Mouse (Mus musculus) heart, embryonic 14.5 days (tissue): ENCODE measurements around the gene Flywch1. TPM values are rescaled to one million over a fixed set of nuclear protein-coding genes. Genes with fewer than 3 reads are reported as not detected.

ENCODE experiments used
- ATAC-seq: fragments of 200-750 bp; cut with Nextera tagmentation; 2 replicates; pipeline ENCODE4 v1.8.0; 2017; ENCODE audit warnings: low read depth, moderate TSS enrichment; ENCODE audit not compliant: insufficient number of reproducible peaks, insufficient read depth, low FRiP score
- H3K27ac ChIP-seq, 2 experiments: fragments of 200-500 bp in 1 of 2; fragments of 300-500 bp in 1 of 2; sonication (generic) in 1 of 2; replicated peaks in 1 of 2; 2 replicates each; pipeline ENCODE4 v1.5.1; 2012 to 2014; ENCODE audit warnings: low read depth in 2 of 2, low read length in 2 of 2, control low read depth in 1 of 2, mild to moderate bottlenecking in 1 of 2, mixed read lengths in 1 of 2; ENCODE audit not compliant: control insufficient read depth in 1 of 2, insufficient read depth in 1 of 2
- H3K27me3 ChIP-seq: fragments of 300-500 bp; sonication (generic); 2 replicates; pipeline ENCODE4 v1.6.1; 2014; ENCODE audit warnings: mild to moderate bottlenecking, low read length, control low read depth; ENCODE audit not compliant: control insufficient read depth, insufficient read depth
- H3K36me3 ChIP-seq: fragments of 300-500 bp; sonication (generic); 2 replicates; pipeline ENCODE4 v1.6.1; 2014; ENCODE audit warnings: mild to moderate bottlenecking, control low read depth, low read length, mixed read lengths; ENCODE audit not compliant: control insufficient read depth, insufficient read depth
- H3K4me1 ChIP-seq, 2 experiments: fragments of 200-500 bp in 1 of 2; fragments of 300-500 bp in 1 of 2; sonication (generic) in 1 of 2; 2 replicates each; pipeline ENCODE4 v1.6.1; 2012 to 2014; ENCODE audit warnings: low read length in 2 of 2, control low read depth in 1 of 2, mixed read lengths in 1 of 2; ENCODE audit not compliant: control insufficient read depth in 2 of 2, insufficient read depth in 2 of 2
- H3K4me2 ChIP-seq: fragments of 300-500 bp; sonication (generic); 2 replicates; pipeline ENCODE4 v1.6.1; 2014; ENCODE audit warnings: mild to moderate bottlenecking, low read length
- H3K4me3 ChIP-seq, 2 experiments: fragments of 200-500 bp in 1 of 2; fragments of 300-500 bp in 1 of 2; sonication (generic) in 1 of 2; 2 replicates each; pipeline ENCODE4 v1.5.1; 2012 to 2014; ENCODE audit warnings: low read length in 2 of 2, mild to moderate bottlenecking in 2 of 2, control low read depth in 1 of 2, low read depth in 1 of 2, moderate library complexity in 1 of 2; ENCODE audit not compliant: control insufficient read depth in 1 of 2, insufficient read depth in 1 of 2
- H3K9ac ChIP-seq: fragments of 300-500 bp; sonication (generic); 2 replicates; pipeline ENCODE4 v1.6.1; 2014; ENCODE audit warnings: mild to moderate bottlenecking, low read length
- H3K9me3 ChIP-seq: fragments of 300-500 bp; sonication (generic); 2 replicates; pipeline ENCODE4 v1.6.1; 2016; ENCODE audit warnings: low read length, control low read depth; ENCODE audit not compliant: control insufficient read depth
- WGBS: fragments of 180-500 bp; shearing (Covaris S2); extraction: QIAGEN DNeasy Blood & Tissue Kit; methylation state at CpG from one replicate; pipeline ENCODE4 v1.1.7; 2014; 5-methylcytosine and 5-hydroxymethylcytosine counted together
- polyA plus RNA-seq: library from polyadenylated mRNA; unstranded; fragments of >200 nt; fragmentation: Nextera tagmentation; extraction: Ambion mirVana; gene quantifications from 2 replicates; pipeline ENCODE4 v1.2.1, GENCODE M21; 2014

The Flywch1 gene
- polyA plus RNA-seq, 1 experiment from 2014 or later, result 42.4 TPM

GRCm38 (mm10) chr17:23703301-23703700 lies 68.1 kb downstream of the Flywch1 start:
- WGBS, result 73% methylated on average over 9 of the region's 9 CpGs
- Histone ChIP-seq H3K4me2 (no peak overlapping the region), H3K36me3 (no peaks in the 10 kb centered on the region), H3K4me3 (no peak overlapping the region), H3K9ac (no peak overlapping the region), H3K9me3 (no peaks in the 10 kb centered on the region), H3K27me3 (peaks cover 36% of the 10 kb centered on the region), H3K27ac (no peak overlapping the region), H3K4me1 (peaks cover 2 to 6% of the 10 kb centered on the region in 2 experiments; a peak in 2 of 4 replicates)
- ATAC-seq, result no peak

Other genes starting within 250 kb of the Flywch1 start
- 13.8 and 14.0 TPM in 2 replicates for gene Zfp213, start 207.4 kb downstream of the Flywch1 start, polyA plus RNA-seq
- 7.0 and 8.9 TPM in 2 replicates for gene Zfp13, start 172.1 kb downstream of the Flywch1 start, polyA plus RNA-seq
- gene Zscan10, start 170.7 kb downstream of the Flywch1 start, polyA plus RNA-seq, result not detected in 2 replicates
- 0.26 and 0.70 TPM in 2 replicates for gene Mmp25, start 126.3 kb downstream of the Flywch1 start, polyA plus RNA-seq
- 0.15 and 0.16 TPM in 2 replicates for gene Bicdl2, start 111.1 kb downstream of the Flywch1 start, polyA plus RNA-seq
- 403 and 405 TPM in 2 replicates for gene Hcfc1r1, start 98.0 kb downstream of the Flywch1 start, polyA plus RNA-seq
- 31.1 and 35.0 TPM in 2 replicates for gene Thoc6, start 97.7 kb downstream of the Flywch1 start, polyA plus RNA-seq
- 107 and 114 TPM in 2 replicates for gene Tnfrsf12a, start 94.1 kb downstream of the Flywch1 start, polyA plus RNA-seq
- 0.42 TPM in 1 of 2 replicates, not detected in the other for gene Cldn6, start 92.4 kb downstream of the Flywch1 start, polyA plus RNA-seq
- 0.14 TPM in 1 of 2 replicates, not detected in the other for gene Cldn9, start 87.6 kb downstream of the Flywch1 start, polyA plus RNA-seq
- gene 1520401A03Rik, start 48.8 kb downstream of the Flywch1 start, polyA plus RNA-seq, result not detected in 2 replicates
- 27.2 and 28.1 TPM in 2 replicates for gene Pkmyt1, start 45.3 kb downstream of the Flywch1 start, polyA plus RNA-seq
- gene Paqr4, start 30.7 kb downstream of the Flywch1 start, polyA plus RNA-seq, result 10.6 and 12.7 TPM in 2 replicates
- gene Kremen2, start 25.8 kb downstream of the Flywch1 start, polyA plus RNA-seq, result not detected in 2 replicates
- gene Flywch2, start 14.5 kb upstream of the Flywch1 start, polyA plus RNA-seq, result 4.4 and 5.1 TPM in 2 replicates
- gene Srrm2, start 18.9 kb upstream of the Flywch1 start, polyA plus RNA-seq, result 300 and 318 TPM in 2 replicates
- gene Elob, start 57.5 kb upstream of the Flywch1 start, polyA plus RNA-seq, result 950 and 1,075 TPM in 2 replicates
- not detected in 2 replicates for gene Prss33, start 64.5 kb upstream of the Flywch1 start, polyA plus RNA-seq
- not detected in 2 replicates for gene Prss32, start 72.3 kb upstream of the Flywch1 start, polyA plus RNA-seq
- gene Prss41, start 72.6 kb upstream of the Flywch1 start, polyA plus RNA-seq, result not detected in 2 replicates
- gene Prss21, start 96.5 kb upstream of the Flywch1 start, polyA plus RNA-seq, result not detected in 2 replicates
- not detected in 2 replicates for gene Dcpp1, start 109.3 kb upstream of the Flywch1 start, polyA plus RNA-seq
- gene Dcpp2, start 109.3 kb upstream of the Flywch1 start, polyA plus RNA-seq, result not detected in 2 replicates
- 0.36 and 0.54 TPM in 2 replicates for gene Dcpp3, start 145.9 kb upstream of the Flywch1 start, polyA plus RNA-seq
- gene Sbp, start 170.1 kb upstream of the Flywch1 start, polyA plus RNA-seq, result not detected in 2 replicates
- gene Sbpl, start 183.7 kb upstream of the Flywch1 start, polyA plus RNA-seq, result not detected in 2 replicates
- 0.26 TPM in 1 of 2 replicates, not detected in the other for gene Prss30, start 209.0 kb upstream of the Flywch1 start, polyA plus RNA-seq
- gene Prss22, start 226.5 kb upstream of the Flywch1 start, polyA plus RNA-seq, result not detected in 2 replicates